Mouse (Mus musculus) cerebellum, postnatal 25 days (tissue): ENCODE data around the gene Myo15b.

Experiments
- DNase-seq, 2 experiments: peaks; one replicate each; pipeline ENCODE4 v3.0.0; 2021; ENCODE audit warnings: mixed read lengths in 2 of 2

The Myo15b gene

DNA sequence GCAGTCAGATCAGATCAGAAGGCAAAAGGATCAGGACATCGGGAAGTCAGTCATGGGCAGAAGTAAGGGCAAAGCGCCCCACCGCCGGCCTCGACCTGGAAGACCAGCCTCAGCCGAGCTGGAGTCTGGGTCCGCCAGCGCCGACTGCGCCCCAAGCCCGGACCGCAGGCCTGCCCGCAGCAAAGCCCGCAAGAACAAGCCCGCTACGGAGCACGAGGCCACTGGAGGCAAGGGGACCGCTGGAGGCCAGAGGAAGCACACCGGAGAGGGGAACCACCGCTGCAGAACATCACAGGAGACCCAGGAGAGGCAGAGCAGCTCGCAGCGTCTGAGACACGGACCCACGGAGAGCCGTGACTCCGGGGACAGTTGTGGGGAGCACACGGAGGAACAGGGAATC is at the start of gene Myo15b:
TSS of gene Myo15b (plus strand) at position 53 of the 400 bp plus-strand sequence.
- no peak for DNase-seq

DNA sequence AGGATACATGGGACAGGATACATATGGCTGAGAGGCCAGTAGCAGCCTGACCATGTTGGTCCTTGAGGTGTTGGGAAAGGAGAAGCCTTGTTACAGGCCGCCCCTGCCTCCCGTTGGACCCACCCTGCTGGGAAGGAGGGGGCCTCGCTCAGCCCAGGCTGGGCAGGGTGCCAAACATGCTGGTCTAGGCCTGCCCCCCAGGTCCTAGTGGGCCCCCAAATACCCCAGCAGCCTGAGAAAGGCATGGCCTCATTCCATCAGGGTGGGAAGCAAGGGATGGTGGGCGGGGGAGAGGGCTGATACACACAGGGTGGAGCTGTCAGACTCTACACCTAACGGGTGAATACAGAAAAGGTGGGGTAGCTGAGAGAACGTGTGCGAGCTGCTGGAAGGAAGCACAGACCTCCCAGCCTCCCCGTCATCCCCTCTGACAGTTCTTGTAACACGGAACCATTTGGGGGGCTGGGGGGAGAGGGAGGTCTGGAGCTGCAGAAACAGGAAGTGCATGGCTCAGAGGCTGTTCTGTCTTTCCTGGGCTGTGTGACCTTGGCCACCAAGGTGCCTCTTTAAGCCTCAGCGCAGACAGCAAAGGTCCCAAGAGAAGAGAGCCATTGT is 49.4 kb upstream of the Myo15b start:
- DNase-seq: no peak

- DNase-seq: no peak
Measured at GRCm38 (mm10) chr11:115809311-115809781, 48.9 kb upstream of the Myo15b start.

DNA sequence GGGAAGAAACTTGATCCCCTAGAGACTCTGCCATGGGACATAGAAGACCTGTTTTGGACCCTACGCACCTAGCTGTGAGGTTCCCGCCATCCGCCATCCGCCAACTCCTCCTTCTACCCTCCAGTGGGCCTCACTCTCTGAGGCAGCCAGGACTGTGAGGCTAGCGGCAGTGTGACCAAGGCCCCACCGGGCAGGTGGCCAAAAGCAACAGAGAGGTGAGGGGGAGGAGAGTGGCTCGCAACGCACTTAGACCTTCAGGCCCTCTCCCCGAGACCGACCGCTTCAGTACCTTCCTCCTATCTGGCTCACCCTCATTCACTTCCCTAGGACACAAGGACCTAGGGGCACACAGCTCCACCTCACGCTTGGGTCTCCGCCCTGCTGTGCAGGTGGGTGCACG is 47.8 kb upstream of the Myo15b start:
- no peak for DNase-seq

- DNase-seq: no peak
Measured at GRCm38 (mm10) chr11:115811381-115812093, 46.7 kb upstream of the Myo15b start.

- DNase-seq: no peak
Measured at GRCm38 (mm10) chr11:115812095-115812494, 46.1 kb upstream of the Myo15b start.

DNA sequence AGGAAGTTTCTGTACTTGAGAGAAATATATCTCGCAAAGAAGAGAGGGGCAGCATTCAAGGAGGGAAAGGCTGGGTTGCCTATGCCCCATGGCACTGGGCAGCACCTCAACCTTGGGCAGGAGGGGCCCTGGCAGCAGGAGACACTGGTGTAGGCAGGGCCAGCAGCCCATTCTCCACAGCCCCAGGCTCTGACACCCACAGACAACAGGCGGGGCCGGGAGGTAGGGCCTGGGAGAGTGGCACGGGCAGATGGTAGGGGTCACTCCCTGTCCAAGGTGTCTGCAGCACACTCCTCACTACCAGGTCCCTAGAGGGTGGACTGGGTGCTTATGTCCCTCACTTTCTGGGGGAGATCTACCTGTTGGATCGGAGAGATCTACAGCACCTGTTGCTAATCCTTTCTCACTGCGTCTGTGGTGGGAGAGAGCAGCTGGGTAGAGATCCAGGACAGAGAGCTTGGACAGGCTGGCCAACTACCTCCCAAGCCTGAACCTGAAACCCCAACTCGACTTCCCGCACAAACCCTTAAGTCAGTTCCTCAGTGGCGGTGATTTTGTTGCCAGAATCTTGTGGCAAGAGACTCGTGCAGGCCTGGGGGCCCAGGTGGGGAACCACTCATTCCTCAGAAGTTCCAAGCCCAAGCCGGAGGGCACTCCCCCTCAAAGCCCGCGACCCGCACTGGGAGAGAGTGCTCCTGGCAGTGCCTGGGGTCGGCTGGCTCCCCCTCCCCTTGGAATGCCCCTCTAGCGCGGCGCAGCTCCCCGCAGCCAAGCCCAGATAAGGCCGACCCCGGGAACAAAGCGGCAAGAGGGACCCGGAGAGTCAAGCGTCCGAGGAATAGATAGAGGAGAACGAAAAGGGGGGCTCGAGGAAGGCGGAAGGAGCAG is 45.4 kb upstream of the Myo15b start:
- no peak for DNase-seq

GRCm38 (mm10) chr11:115813507-115814296 is 44.5 kb upstream of the Myo15b start, which contains the start of gene Caskin2:
Caskin2 (minus strand) TSS chr11:115813639.
- peak; percentile 94 to 98 for DNase-seq

DNA sequence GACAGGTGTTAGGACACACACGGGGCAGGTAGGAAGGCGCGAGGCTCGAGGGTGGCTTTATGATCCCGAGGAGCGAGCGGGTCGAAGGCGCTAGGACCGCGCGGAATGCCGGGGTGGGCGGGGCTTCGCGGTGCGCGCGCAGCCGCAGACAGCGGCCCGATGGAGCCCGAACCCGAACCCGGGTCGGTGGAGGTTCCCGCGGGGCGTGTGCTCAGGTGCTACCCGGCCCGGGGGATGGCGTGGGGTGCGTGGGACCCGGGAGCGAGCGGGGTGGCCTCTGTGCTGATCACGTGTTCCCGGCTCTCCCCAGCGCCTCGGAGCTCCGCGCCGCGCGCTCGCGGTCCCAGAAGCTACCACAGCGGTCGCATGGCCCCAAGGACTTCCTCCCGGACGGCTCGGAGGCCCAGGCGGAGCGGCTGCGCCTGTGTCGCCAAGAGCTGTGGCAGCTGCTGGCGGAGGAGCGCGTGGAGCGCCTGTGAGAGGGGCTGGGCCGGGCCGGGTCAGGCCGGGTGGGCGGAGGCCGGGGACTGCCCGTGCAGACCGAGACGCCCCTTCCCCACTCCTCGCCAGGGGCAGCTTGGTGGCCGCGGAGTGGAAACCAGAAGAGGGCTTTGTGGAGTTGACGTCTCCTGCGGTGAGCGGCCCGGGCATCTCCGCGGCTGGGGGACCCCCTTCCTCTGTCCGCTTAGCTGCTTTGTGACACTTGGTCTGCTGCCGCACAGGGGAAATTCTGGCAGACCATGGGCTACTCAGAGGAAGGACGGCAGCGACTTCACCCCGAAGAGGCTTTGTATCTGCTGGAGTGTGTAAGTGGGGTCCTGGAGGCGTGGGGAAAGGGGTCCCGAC is 43.4 kb upstream of the Myo15b start, which contains the start of gene Tsen54:
TSS of gene Tsen54 (plus strand) at position 120 of the 846 bp plus-strand sequence.
- DNase-seq: peak; percentile 96 to 97

DNA sequence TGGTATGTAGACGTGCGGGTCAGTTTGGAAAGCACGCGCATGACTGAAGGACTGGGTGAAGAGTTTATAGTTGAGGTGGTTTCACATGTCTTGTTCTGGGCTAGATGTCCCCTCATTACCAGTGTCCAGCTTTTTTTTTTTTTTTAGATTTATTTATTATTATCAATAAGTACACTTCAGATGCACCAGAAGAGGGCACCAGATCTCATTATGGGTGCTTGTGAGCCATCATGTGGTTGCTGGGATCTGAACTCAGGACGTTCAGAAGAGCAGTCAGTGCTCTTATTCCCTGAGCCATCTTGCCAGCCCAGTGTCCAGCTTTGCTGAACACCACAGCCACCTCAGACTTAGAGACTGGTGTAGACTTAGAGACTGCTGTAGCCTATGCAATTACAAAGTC is 40.9 kb upstream of the Myo15b start:
- DNase-seq: no peak

GRCm38 (mm10) chr11:115819915-115820623 is 38.1 kb upstream of the Myo15b start:
- DNase-seq: no peak

DNA sequence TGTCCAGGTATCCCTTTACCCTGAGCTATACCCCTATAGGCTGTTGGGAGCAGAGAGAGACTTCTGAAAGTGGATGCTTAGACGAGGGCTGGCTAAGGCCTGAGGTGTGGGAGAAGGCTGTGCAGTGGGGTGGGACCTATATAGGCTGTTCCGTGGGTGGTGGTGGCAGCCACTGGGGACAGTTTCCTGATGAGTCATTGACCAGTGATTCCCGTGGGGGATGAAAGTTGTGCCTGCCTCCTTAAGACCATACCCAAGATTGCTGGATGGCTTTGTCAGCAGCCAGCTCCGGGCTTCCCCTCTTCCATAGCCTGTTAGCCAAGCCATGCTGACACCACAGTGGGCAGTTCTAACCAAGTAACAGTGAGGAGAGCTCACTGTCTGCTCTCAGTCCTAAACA is 37.2 kb upstream of the Myo15b start:
- no peak for DNase-seq

DNA sequence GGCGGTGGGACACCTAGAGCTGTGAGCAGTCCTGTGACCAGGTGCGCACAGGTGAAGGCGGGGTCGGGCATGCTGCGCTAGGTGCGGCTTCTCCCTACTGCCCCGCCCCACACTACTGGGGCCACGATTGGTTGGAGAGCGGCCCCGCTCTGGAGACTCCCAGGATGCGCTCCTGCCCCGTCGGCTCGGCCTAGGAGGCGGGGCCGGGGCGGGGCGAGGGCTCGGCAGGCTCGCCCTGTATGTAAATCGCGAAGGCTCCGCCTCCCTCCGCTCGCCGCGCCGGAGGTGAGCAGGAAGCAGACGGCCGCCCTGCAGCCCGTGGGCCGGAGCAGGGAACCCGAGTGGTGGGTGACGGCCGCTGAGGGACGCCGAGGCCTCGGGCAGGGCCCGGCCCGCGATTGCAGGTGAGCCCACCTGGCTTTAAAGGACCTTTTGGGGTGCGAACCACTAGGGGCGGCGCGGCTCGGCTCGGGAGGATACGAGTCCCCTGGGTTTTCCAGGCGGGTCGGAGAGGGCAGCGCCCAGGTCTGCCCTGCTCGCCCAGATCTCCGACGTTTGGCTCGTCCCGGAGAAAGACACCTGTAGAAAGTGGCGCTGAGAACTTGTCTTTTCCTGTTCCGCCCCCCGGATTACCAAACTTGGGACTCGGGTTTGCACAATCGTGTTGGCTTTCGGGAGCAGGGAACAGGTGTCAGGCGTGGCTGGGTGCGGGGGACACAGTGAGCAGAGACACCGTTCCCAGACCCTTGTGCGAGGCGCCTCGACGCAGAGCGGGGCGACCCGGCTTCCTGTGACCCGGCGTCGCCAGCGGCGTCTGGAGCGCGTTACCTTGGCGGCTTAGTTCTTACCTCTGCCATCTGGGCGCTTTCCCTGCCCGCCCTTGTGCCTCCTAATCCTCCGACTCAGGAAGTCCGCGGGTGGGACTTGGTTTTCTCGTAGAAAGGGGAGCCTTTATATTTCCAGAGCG is 34.1 kb upstream of the Myo15b start, which contains the start of gene Llgl2:
TSS of gene Llgl2 (plus strand) at position 276 of the 967 bp plus-strand sequence.
- peak; percentile 78 to 91 for DNase-seq

DNA sequence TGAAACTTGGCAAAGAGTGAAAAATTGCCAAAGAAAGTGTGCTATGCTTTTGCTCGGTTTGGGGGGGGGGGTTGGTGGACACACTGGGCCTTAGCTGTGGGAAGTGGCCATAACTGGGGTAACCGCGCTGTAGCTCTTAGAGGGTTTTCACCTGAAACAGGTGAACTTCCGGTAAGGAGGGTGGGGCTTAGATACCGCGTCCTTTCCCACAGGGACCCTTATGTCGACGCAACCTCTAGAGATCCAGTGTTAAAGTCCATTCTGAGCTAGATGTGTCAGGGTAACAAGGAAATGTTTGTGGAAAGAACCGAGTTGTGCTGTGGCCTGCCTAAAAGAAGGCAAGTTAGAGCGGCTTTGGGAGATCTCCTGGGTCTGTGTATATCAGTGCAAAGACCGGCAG is 33.4 kb upstream of the Myo15b start:
- no peak for DNase-seq

GRCm38 (mm10) chr11:115826487-115826886 is 31.7 kb upstream of the Myo15b start:
- no peak for DNase-seq

- DNase-seq: no peak
Measured at GRCm38 (mm10) chr11:115827624-115828023, 30.6 kb upstream of the Myo15b start.

- DNase-seq: no peak
Measured at GRCm38 (mm10) chr11:115829036-115829435, 29.2 kb upstream of the Myo15b start.

GRCm38 (mm10) chr11:115830550-115831325 is 27.5 kb upstream of the Myo15b start:
- no peak for DNase-seq

- no peak for DNase-seq
Measured at GRCm38 (mm10) chr11:115831518-115831917, 26.7 kb upstream of the Myo15b start.
